Mouse (Mus musculus) thymus, postnatal 0 days (tissue): Measurements from ENCODE around the gene Hapln2. TPM values are rescaled to one million over a fixed set of nuclear protein-coding genes. Genes with fewer than 3 reads are reported as not detected.

Source experiments
- DNase-seq: peaks from one replicate; pipeline ENCODE4 v3.0.0-alpha.2; 2015; ENCODE audit warnings: low spot score
- polyA plus RNA-seq: library from polyadenylated mRNA; unstranded; fragments of >200 nt; fragmentation: Nextera tagmentation; extraction: Ambion mirVana; gene quantifications from 2 replicates; pipeline ENCODE4 v1.2.1, GENCODE M21; 2015

Gene Hapln2
- 0.16 TPM in 1 of 2 replicates, not detected in the other for polyA plus RNA-seq

GRCm38 (mm10) chr3:88027434-88028186 lies at the start of gene Hapln2:
Gene Hapln2 (minus strand): TSS chr3:88027583.
- peak; percentile 26 for DNase-seq

- DNase-seq, result no peak
Measured at GRCm38 (mm10) chr3:88074766-88075165, 47.4 kb upstream of the Hapln2 start.

- DNase-seq, result no peak
Measured at GRCm38 (mm10) chr3:88074351-88074750, 47.0 kb upstream of the Hapln2 start.

GRCm38 (mm10) chr3:88073631-88074030 lies 46.2 kb upstream of the Hapln2 start:
- no peak for DNase-seq

GRCm38 (mm10) chr3:88071783-88072182 lies 44.4 kb upstream of the Hapln2 start:
- peak; percentile 76 for DNase-seq

- DNase-seq, result no peak
Measured at GRCm38 (mm10) chr3:88068386-88068785, 41.0 kb upstream of the Hapln2 start.

- DNase-seq, result peak; percentile 86
Measured at GRCm38 (mm10) chr3:88057902-88058696, 30.7 kb upstream of the Hapln2 start, which contains the start of gene Naxe. Gene Naxe (minus strand): TSS chr3:88058495.

GRCm38 (mm10) chr3:88057030-88057429 lies 29.6 kb upstream of the Hapln2 start:
- no peak for DNase-seq

GRCm38 (mm10) chr3:88049532-88049931 lies 22.1 kb upstream of the Hapln2 start:
- no peak for DNase-seq

- DNase-seq, result peak; percentile 96
Measured at GRCm38 (mm10) chr3:88042661-88043421, 15.5 kb upstream of the Hapln2 start, which contains the start of gene Gpatch4. Gene Gpatch4 (plus strand): TSS chr3:88043108.

- no peak for DNase-seq
Measured at GRCm38 (mm10) chr3:88035561-88036293, 8.3 kb upstream of the Hapln2 start.

GRCm38 (mm10) chr3:88033506-88033905 lies 6.1 kb upstream of the Hapln2 start:
- DNase-seq, result no peak

- peak; percentile 26 for DNase-seq
Measured at GRCm38 (mm10) chr3:88030608-88031395, 3.4 kb upstream of the Hapln2 start.

GRCm38 (mm10) chr3:88026823-88027222 lies 560 bp downstream of the Hapln2 start:
- no peak for DNase-seq

- DNase-seq, result no peak
Measured at GRCm38 (mm10) chr3:88023192-88024074, 4.0 kb downstream of the Hapln2 start.

- peak; percentile 60 for DNase-seq
Measured at GRCm38 (mm10) chr3:88022322-88023191, 4.8 kb downstream of the Hapln2 start.

- DNase-seq, result peak; percentile 66
Measured at GRCm38 (mm10) chr3:88010634-88011265, 16.6 kb downstream of the Hapln2 start.
